Mouse (Mus musculus): ENCODE measurements around the gene Tmem237.

DNA sequence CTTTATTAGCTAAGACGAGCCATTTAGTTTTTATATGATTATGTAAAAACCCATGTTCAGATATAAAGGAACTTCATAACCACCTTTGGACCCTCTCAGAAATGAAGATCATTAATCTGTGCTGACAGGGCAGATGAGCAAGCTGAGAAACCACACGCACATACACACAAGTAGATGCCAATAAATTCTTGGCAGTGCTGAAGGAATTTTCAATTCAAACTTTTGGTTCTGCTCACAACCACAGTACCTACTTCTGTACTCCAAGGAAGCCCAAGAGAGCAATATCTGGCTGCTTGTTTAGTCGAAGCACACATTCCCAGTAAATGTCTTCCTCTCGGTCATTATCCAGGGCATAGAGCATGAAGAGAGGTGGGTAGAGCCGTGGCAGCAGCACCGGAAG is 49.4 kb upstream of the Tmem237 start:
- TF ChIP-seq CTCF (IDR thresholded peaks at IDR 0.05), result no peak
- no peak for TF ChIP-seq EP300 (IDR thresholded peaks at IDR 0.05)

Data from lung, postnatal 0 days (tissue).